Mouse (Mus musculus) ES-Bruce4 (cell line): ENCODE data around the gene Itih2.

Source experiments
- CTCF ChIP-seq: IDR thresholded peaks from one replicate; pipeline ENCODE4 v1.8.1; 2011; ENCODE audit warnings: low read depth, low read length
- EP300 ChIP-seq: IDR thresholded peaks from 2 replicates; pipeline ENCODE4 v1.6.1; 2011; ENCODE audit warnings: low read depth, low read length; ENCODE audit not compliant: insufficient read depth

GRCm38 (mm10) chr2:10166635-10167034, 35.4 kb upstream of the Itih2 start:
- TF ChIP-seq CTCF (no peak), EP300 (no peak)
